Mouse (Mus musculus): ENCODE measurements around the gene Spocd1. TPM values are rescaled to one million over a fixed set of nuclear protein-coding genes. Genes with fewer than 3 reads are reported as not detected.

The Spocd1 gene
- total and polyA plus RNA-seq, 3 experiments, result 0.03 TPM; not detected in 2

DNA sequence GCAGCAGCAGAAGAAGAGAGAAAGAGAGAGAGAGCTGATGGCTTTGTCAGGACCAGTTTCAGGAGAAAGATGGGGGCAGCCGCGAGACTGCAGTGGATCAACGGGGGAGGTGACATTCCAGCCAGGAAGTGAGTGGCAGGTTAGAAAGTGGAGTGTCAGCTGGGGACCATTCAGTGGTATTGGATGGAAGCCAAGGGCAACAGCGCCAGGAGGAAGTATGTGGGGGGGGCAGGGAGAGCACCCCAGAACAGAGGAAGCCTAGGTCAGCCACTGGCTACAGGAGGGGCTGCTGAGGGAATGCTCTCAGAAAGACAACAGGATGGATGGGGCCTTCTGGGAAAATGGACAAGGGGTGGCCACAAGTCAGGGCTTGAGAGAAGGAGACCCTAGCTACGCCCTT lies 72.7 kb downstream of the Spocd1 start:
- H3K79me2 ChIP-seq (ENCODE audit: control insufficient read depth, insufficient read depth, low read length, poor library complexity), result no peaks in the 10 kb centered on the region
- no peak overlapping the region for H3K9ac ChIP-seq (ENCODE audit: control insufficient read depth, low read depth, low read length, poor library complexity, severe bottlenecking)
- H3K27ac ChIP-seq (ENCODE audit: control insufficient read depth, low read depth, low read length), result no peak overlapping the region
- H3K4me1 ChIP-seq (ENCODE audit: control insufficient read depth in 1 of 2, insufficient read depth in 2 of 2, low read length in 2 of 2), result no peaks in the 10 kb centered on the region
- no peak overlapping the region for H3K4me3 ChIP-seq (ENCODE audit: control insufficient read depth in 1 of 2, insufficient read depth in 1 of 2, low read depth in 2 of 2, low read length in 2 of 2)
- no peaks in the 10 kb centered on the region for H3K27me3 ChIP-seq (ENCODE audit: control insufficient read depth in 1 of 2, insufficient read depth in 2 of 2, low read length in 2 of 2)
- no peak for DNase-seq (ENCODE audit: low read depth, low spot score)
- H3K9me3 ChIP-seq (replicated peaks; ENCODE audit: insufficient read depth, low read length), result no peaks in the 10 kb centered on the region
- TF ChIP-seq MAFK (IDR thresholded peaks at IDR 0.05; ENCODE audit: borderline replicate concordance, low read depth, low read length) (no peak), RCOR1 (IDR thresholded peaks at IDR 0.05; ENCODE audit: low read depth, low read length) (no peak), GATA1 (IDR thresholded peaks at IDR 0.05; ENCODE audit: low read depth, low read length) (no peak), ZMIZ1 (IDR thresholded peaks at IDR 0.05; ENCODE audit: low read depth, low read length) (no peak), BHLHE40 (IDR thresholded peaks at IDR 0.05; ENCODE audit: borderline replicate concordance, low read depth, low read length) (no peak), KAT2A (conservative IDR thresholded peaks at IDR 0.05; ENCODE audit: low read depth, low read length) (no peak)
- no peaks in the 10 kb centered on the region for H3K36me3 ChIP-seq (ENCODE audit: control insufficient read depth in 1 of 2, insufficient read depth in 2 of 2, low read length in 2 of 2)

DNA sequence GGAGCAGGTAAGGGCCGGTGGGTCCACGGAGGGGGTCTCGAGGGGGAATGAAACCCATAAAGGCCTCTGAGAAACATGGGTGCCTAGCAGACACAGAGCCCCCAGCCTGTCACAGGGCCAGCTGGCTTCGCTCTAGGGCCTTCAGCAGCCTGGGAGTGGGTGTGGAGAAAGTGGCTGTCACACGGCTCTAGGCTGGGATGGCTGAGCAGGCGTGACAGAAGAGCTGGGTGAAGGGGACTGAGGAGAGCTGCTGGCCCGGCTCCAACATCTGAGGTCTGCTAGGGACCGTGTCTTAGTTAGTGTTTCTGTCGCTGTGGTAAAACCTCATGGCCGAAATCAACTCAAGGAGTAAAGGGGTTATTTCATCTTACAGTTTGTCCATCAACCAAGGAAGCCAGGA lies 73.1 kb downstream of the Spocd1 start:
- Histone ChIP-seq H3K9me3 (replicated peaks; ENCODE audit: insufficient read depth, low read length) (no peaks in the 10 kb centered on the region), H3K27ac (ENCODE audit: control insufficient read depth, low read depth, low read length) (no peak overlapping the region), H3K4me1 (ENCODE audit: control insufficient read depth in 1 of 2, insufficient read depth in 2 of 2, low read length in 2 of 2) (no peaks in the 10 kb centered on the region), H3K79me2 (ENCODE audit: control insufficient read depth, insufficient read depth, low read length, poor library complexity) (no peaks in the 10 kb centered on the region), H3K36me3 (ENCODE audit: control insufficient read depth in 1 of 2, insufficient read depth in 2 of 2, low read length in 2 of 2) (no peaks in the 10 kb centered on the region), H3K4me3 (ENCODE audit: control insufficient read depth in 1 of 2, insufficient read depth in 1 of 2, low read depth in 2 of 2, low read length in 2 of 2) (no peak overlapping the region), H3K27me3 (ENCODE audit: control insufficient read depth in 1 of 2, insufficient read depth in 2 of 2, low read length in 2 of 2) (no peaks in the 10 kb centered on the region), H3K9ac (ENCODE audit: control insufficient read depth, low read depth, low read length, poor library complexity, severe bottlenecking) (no peak overlapping the region)
- TF ChIP-seq KAT2A (conservative IDR thresholded peaks at IDR 0.05; ENCODE audit: low read depth, low read length) (no peak), ELF1 (IDR thresholded peaks at IDR 0.05; ENCODE audit: low read depth, low read length) (no peak), CHD1 (IDR thresholded peaks at IDR 0.05; ENCODE audit: low read depth, low read length) (no peak), MXI1 (IDR thresholded peaks at IDR 0.05; ENCODE audit: low read depth, low read length) (no peak), TBP (IDR thresholded peaks at IDR 0.05; ENCODE audit: low read depth, low read length) (no peak), MAZ (IDR thresholded peaks at IDR 0.05; ENCODE audit: low read depth, low read length) (no peak), POLR2A (IDR thresholded peaks at IDR 0.05; ENCODE audit: control insufficient read depth in 1 of 2, insufficient read depth in 1 of 2, low read depth in 1 of 2, low read length in 2 of 2, poor library complexity in 1 of 2) (no peak), SIN3A (IDR thresholded peaks at IDR 0.05; ENCODE audit: low read length) (no peak), POLR2AphosphoS5 (IDR thresholded peaks at IDR 0.05; ENCODE audit: borderline replicate concordance, low read depth, low read length) (no peak), ETS1 (IDR thresholded peaks at IDR 0.05; ENCODE audit: low read depth, low read length) (no peak)
- DNase-seq (ENCODE audit: low read depth, low spot score), result no peak

DNA sequence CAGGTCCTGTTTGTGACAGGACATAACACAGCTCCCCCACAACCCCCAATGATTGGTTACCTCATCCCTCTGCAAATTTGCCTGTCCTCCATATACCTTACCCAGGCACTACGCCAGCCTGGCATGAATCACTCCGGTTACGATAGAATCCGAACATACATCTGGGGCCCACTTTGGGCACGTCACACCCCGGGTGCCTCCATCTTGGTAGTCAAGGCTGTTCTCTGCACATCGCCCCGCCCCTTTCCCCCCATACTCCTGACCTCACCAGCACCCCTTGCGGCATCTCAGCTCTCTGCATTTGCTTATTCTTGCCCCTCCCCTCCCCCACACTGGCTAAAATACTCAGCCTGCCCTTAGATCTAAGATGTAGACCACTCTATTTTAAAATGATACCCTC lies 76.5 kb downstream of the Spocd1 start:
- no peaks in the 10 kb centered on the region for H3K79me2 ChIP-seq (ENCODE audit: control insufficient read depth, insufficient read depth, low read length, poor library complexity)
- H3K4me1 ChIP-seq (ENCODE audit: control insufficient read depth in 1 of 2, insufficient read depth in 2 of 2, low read length in 2 of 2), result no peaks in the 10 kb centered on the region
- no peaks in the 10 kb centered on the region; a peak in 1 of 4 replicates for H3K27me3 ChIP-seq (ENCODE audit: control insufficient read depth in 1 of 2, insufficient read depth in 2 of 2, low read length in 2 of 2)
- H3K4me3 ChIP-seq (ENCODE audit: control insufficient read depth in 1 of 2, insufficient read depth in 1 of 2, low read depth in 2 of 2, low read length in 2 of 2), result no peak overlapping the region
- no peak overlapping the region for H3K27ac ChIP-seq (ENCODE audit: control insufficient read depth, low read depth, low read length)
- DNase-seq (ENCODE audit: low read depth, low spot score), result no peak
- TF ChIP-seq RCOR1 (IDR thresholded peaks at IDR 0.05; ENCODE audit: low read depth, low read length) (no peak), NRF1 (IDR thresholded peaks at IDR 0.05; ENCODE audit: insufficient read depth, low read depth, low read length, poor library complexity, severe bottlenecking) (no peak), MAFK (IDR thresholded peaks at IDR 0.05; ENCODE audit: borderline replicate concordance, low read depth, low read length) (no peak), CHD2 (IDR thresholded peaks at IDR 0.05; ENCODE audit: low read length) (no peak), ZNF384 (IDR thresholded peaks at IDR 0.05; ENCODE audit: low read depth, low read length) (no peak), MYB (IDR thresholded peaks at IDR 0.05; ENCODE audit: low read depth, low read length) (no peak), NELFE (IDR thresholded peaks at IDR 0.05; ENCODE audit: low read depth, low read length) (no peak), ETS1 (IDR thresholded peaks at IDR 0.05; ENCODE audit: low read depth, low read length) (no peak), KAT2A (conservative IDR thresholded peaks at IDR 0.05; ENCODE audit: low read depth, low read length) (no peak), HCFC1 (IDR thresholded peaks at IDR 0.05; ENCODE audit: low read depth, low read length) (no peak)
- H3K9ac ChIP-seq (ENCODE audit: control insufficient read depth, low read depth, low read length, poor library complexity, severe bottlenecking), result no peak overlapping the region
- H3K36me3 ChIP-seq (ENCODE audit: control insufficient read depth in 1 of 2, insufficient read depth in 2 of 2, low read length in 2 of 2), result no peaks in the 10 kb centered on the region
- H3K9me3 ChIP-seq (replicated peaks; ENCODE audit: insufficient read depth, low read length), result no peaks in the 10 kb centered on the region
